Mouse (Mus musculus) liver, postnatal 0 days (tissue): ENCODE data around the gene H2-Aa. TPM values are rescaled to one million over a fixed set of nuclear protein-coding genes. Genes with fewer than 3 reads are reported as not detected.

Experiments
- ATAC-seq: fragments of 200-750 bp; cut with Nextera tagmentation; 2 replicates; pipeline ENCODE4 v1.8.0; 2017; ENCODE audit warnings: mild to moderate bottlenecking, moderate library complexity
- DNase-seq: peaks from one replicate; pipeline ENCODE4 v3.0.0-alpha.2; 2016
- H3K27ac ChIP-seq: fragments of 300-500 bp; sonication (generic); 2 replicates; pipeline ENCODE4 v1.5.1; 2014; ENCODE audit warnings: antibody characterized with exemption, moderate library complexity, mild to moderate bottlenecking, low read depth
- H3K27me3 ChIP-seq: fragments of 300-500 bp; sonication (generic); 2 replicates; pipeline ENCODE4 v1.6.1; 2014; ENCODE audit warnings: low read length, control low read depth, mixed read lengths; ENCODE audit not compliant: insufficient read depth
- H3K36me3 ChIP-seq: fragments of 300-500 bp; sonication (generic); replicated peaks from 2 replicates; pipeline ENCODE4 v1.6.1; 2014; ENCODE audit warnings: mild to moderate bottlenecking, control low read depth, low read length, moderate library complexity, mixed read lengths; ENCODE audit not compliant: insufficient read depth
- H3K4me1 ChIP-seq: fragments of 300-500 bp; sonication (generic); 2 replicates; pipeline ENCODE4 v1.6.1; 2014; ENCODE audit warnings: antibody characterized with exemption, mild to moderate bottlenecking, control low read depth; ENCODE audit not compliant: insufficient read depth
- H3K4me2 ChIP-seq: fragments of 300-500 bp; sonication (generic); 2 replicates; pipeline ENCODE4 v1.6.1; 2014; ENCODE audit warnings: low read depth, mild to moderate bottlenecking, low read length, moderate library complexity, mixed read lengths
- H3K4me3 ChIP-seq: fragments of 300-500 bp; sonication (generic); 2 replicates; pipeline ENCODE4 v1.5.1; 2014; ENCODE audit warnings: low read depth, low read length
- H3K9ac ChIP-seq: fragments of 300-500 bp; sonication (generic); replicated peaks from 2 replicates; pipeline ENCODE4 v1.6.1; 2014; ENCODE audit warnings: mild to moderate bottlenecking, moderate library complexity
- H3K9me3 ChIP-seq: fragments of 300-500 bp; sonication (generic); 2 replicates; pipeline ENCODE4 v1.6.1; 2016; ENCODE audit warnings: mild to moderate bottlenecking, control low read depth, low read length, mixed read lengths
- CTCF ChIP-seq: sonication (generic); IDR thresholded peaks from 2 replicates; pipeline ENCODE4 v1.5.1; 2016; ENCODE audit warnings: antibody characterized with exemption, low read depth
- EP300 ChIP-seq: IDR thresholded peaks from 2 replicates; pipeline ENCODE4 v1.6.1; 2016; ENCODE audit warnings: antibody characterized with exemption, low read depth, mild to moderate bottlenecking
- WGBS: fragments of 180-500 bp; shearing (Covaris S2); extraction: QIAGEN DNeasy Blood & Tissue Kit; methylation state at CpG from one replicate; pipeline ENCODE4 v1.1.7; 2014; ENCODE audit not compliant: insufficient replicate concordance; 5-methylcytosine and 5-hydroxymethylcytosine counted together
- polyA plus RNA-seq: library from polyadenylated mRNA; unstranded; fragments of >200 nt; fragmentation: Nextera tagmentation; extraction: Ambion mirVana; gene quantifications from 2 replicates; pipeline ENCODE4 v1.2.1, GENCODE M21; 2015

The H2-Aa gene
- polyA plus RNA-seq, 1 experiment from 2014 or later, result 15.3 TPM

- WGBS, result 42% methylated on average over 10 of the region's 10 CpGs
- peak overlapping the region; percentile 79 for H3K4me2 ChIP-seq
- H3K9ac ChIP-seq, result peak overlapping the region; percentile 56
- H3K27me3 ChIP-seq, result no peaks in the 10 kb centered on the region
- no peaks in the 10 kb centered on the region for H3K4me1 ChIP-seq
- H3K36me3 ChIP-seq, result no peaks in the 10 kb centered on the region
- ATAC-seq (no peak), DNase-seq (no peak)
- H3K9me3 ChIP-seq, result no peaks in the 10 kb centered on the region
- no peak overlapping the region for H3K27ac ChIP-seq
- TF ChIP-seq CTCF (no peak), EP300 (no peak)
- peak overlapping the region; percentile 51 for H3K4me3 ChIP-seq
Observed at GRCm38 (mm10) chr17:34309225-34309624, 21.6 kb upstream of the H2-Aa start.

DNA sequence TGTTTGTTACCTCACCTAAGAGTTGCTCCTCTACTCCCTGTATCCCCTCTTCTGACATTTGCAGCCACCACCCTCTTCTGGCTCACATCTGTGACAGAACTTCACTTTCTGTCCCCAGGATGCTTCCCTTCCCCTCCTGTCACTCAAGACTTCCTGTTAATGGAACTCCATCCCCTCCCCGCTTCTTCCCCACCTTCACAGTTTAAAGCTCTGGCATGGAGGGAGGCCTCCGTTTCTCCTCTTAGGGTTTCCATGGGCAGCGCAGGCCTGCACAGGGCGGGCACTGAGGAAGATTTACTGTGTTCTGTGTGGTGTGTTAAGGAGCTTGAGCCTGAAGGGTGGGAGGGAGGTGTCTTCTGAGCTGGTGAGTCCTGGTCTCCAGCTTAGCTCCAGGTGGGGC, 20.5 kb upstream of the H2-Aa start:
- no peak for TF ChIP-seq CTCF
- TF ChIP-seq EP300, result no peak
- WGBS, result 75% methylated on average over 4 of the region's 4 CpGs

DNA sequence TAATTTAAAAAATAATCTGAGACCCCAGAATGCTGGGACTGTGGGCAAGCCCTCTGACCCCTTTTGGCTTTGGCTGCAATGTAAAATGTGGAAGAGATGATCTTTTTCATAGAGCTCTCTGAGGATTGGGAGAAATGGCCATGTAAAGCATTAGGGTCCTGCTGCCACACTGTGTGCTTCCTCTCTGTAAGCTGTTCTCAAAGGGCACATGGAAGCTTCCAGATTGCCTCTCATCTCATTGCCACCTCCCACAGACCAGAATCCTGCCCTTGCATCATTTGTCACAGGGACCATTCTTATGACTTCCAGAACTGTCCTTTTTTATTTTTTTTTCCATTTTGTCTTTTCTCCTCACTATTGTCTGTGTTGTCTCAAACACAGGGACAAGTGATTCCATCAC, 19.6 kb upstream of the H2-Aa start:
- no peak overlapping the region for H3K4me2 ChIP-seq

More for the DNA sequence above, 20.5 kb upstream of the H2-Aa start:
- no peak overlapping the region for H3K4me2 ChIP-seq
- H3K9ac ChIP-seq, result no peak overlapping the region
- H3K4me1 ChIP-seq, result no peaks in the 10 kb centered on the region
- DNase-seq, result no peak
- no peaks in the 10 kb centered on the region for H3K27me3 ChIP-seq
- no peak overlapping the region for H3K4me3 ChIP-seq
- H3K27ac ChIP-seq, result no peak overlapping the region
- ATAC-seq, result no peak
- H3K9me3 ChIP-seq, result no peaks in the 10 kb centered on the region
- no peaks in the 10 kb centered on the region for H3K36me3 ChIP-seq

GRCm38 (mm10) chr17:34306407-34306806, 18.8 kb upstream of the H2-Aa start:
- Histone ChIP-seq H3K4me1 (no peaks in the 10 kb centered on the region), H3K9ac (no peak overlapping the region), H3K36me3 (no peaks in the 10 kb centered on the region), H3K27me3 (no peaks in the 10 kb centered on the region), H3K9me3 (no peaks in the 10 kb centered on the region), H3K27ac (no peak overlapping the region), H3K4me2 (no peak overlapping the region), H3K4me3 (no peak overlapping the region)
- DNase-seq (no peak), ATAC-seq (no peak)
- WGBS, result 64% methylated on average over 2 of the region's 2 CpGs
- TF ChIP-seq EP300 (no peak), CTCF (no peak)

More for the DNA sequence above, 19.6 kb upstream of the H2-Aa start:
- H3K27me3 ChIP-seq, result no peaks in the 10 kb centered on the region
- no peak overlapping the region for H3K9ac ChIP-seq
- no peaks in the 10 kb centered on the region for H3K36me3 ChIP-seq
- no peak overlapping the region for H3K4me3 ChIP-seq
- no peak overlapping the region for H3K27ac ChIP-seq
- DNase-seq (no peak), ATAC-seq (no peak)
- no peak for TF ChIP-seq CTCF
- TF ChIP-seq EP300, result no peak
- H3K4me1 ChIP-seq, result no peaks in the 10 kb centered on the region
- no peaks in the 10 kb centered on the region for H3K9me3 ChIP-seq

DNA sequence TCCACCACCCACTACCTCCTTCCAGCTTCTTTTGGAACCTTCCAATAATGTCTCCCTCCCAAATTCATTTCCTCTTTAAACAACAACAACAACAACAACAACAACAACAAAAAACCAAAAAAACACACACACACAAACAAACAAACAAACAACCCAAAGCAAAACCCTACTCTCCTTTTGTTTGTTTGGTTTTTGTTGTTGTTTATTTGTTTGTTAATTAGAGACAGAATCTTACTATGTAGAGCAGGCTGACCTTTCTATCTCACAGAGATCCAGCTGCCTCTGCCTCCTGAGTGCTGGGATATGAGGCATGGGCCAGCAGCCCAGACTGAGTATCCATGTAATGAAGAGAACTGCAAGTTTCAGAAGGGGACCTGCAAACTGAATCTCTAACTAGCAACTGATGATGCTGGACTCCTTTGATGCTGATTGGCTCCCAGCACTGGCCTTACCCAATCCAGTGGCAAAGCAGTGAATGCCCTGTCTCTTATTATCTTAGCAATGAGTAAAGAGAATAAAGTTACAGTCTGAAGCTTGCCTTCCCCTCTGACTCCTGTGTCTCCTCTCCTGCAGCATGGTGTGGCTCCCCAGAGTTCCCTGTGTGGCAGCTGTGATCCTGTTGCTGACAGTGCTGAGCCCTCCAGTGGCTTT, 17.9 kb upstream of the H2-Aa start, which contains the start of gene H2-Eb1:
TSS of gene H2-Eb1 (plus strand) at position 488 of the 651 bp plus-strand sequence.
- DNase-seq (peak; percentile 82), ATAC-seq (peak; percentile 73)
- Histone ChIP-seq H3K4me1 (no peaks in the 10 kb centered on the region), H3K27me3 (no peaks in the 10 kb centered on the region), H3K4me2 (no peak within 1 kb of the TSS), H3K9me3 (no peaks in the 10 kb centered on the region), H3K9ac (no peak within 1 kb of the TSS), H3K36me3 (no peaks in the 10 kb centered on the region), H3K27ac (no peak within 1 kb of the TSS), H3K4me3 (no peak within 1 kb of the TSS)
- TF ChIP-seq EP300 (no peak), CTCF (no peak)

DNA sequence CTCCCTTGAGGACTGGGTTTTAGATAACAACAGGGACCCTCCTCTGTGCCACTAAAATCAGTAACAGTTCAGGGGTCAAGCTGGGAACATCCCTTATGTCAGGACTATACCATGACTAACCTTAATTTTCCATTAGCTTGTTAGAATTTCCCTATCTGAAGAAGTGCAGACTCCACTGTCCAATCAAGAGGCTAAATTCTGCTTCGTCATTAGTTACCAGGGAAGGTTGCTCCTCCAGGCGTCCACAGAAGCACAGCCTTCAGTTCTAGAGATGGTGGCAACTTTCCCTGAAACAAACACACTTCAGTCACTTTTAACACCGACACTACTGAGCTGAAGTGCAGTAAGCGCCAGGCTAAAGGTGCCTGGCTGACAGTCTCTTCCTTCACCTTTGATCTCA, 17.1 kb upstream of the H2-Aa start:
- Histone ChIP-seq H3K27me3 (no peaks in the 10 kb centered on the region), H3K9me3 (no peaks in the 10 kb centered on the region), H3K27ac (no peak overlapping the region), H3K4me2 (no peak overlapping the region), H3K4me1 (no peaks in the 10 kb centered on the region), H3K4me3 (no peak overlapping the region), H3K9ac (no peak overlapping the region), H3K36me3 (no peaks in the 10 kb centered on the region)
- TF ChIP-seq EP300, result no peak
- TF ChIP-seq CTCF, result no peak
- WGBS, result 19% methylated on average over 4 of the region's 4 CpGs
- ATAC-seq (peak; percentile 40; the same call in 1 of the 2 replicates), DNase-seq (peak; percentile 36)

DNA sequence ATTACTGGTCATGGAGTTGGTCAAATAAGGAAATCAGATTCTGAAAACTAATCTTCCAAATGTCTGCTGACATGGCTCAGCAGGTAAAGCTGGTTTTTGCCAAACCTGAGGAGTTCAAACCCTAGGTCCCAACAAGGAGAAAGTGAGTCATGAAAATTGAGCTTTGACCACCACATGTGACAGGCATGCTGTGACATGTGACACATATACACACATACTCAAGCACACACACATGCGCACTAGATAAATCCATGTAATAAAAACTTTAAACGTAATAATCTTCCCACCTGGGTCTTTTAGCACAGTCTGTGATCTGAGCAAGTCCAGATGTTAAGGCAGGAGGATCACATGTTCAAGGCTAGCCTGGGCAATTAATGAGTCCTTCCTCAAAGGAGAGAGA, 16.2 kb upstream of the H2-Aa start:
- H3K9me3 ChIP-seq, result no peaks in the 10 kb centered on the region
- H3K27me3 ChIP-seq, result no peaks in the 10 kb centered on the region
- H3K9ac ChIP-seq, result no peak overlapping the region
- no peak for TF ChIP-seq CTCF
- TF ChIP-seq EP300, result no peak
- ATAC-seq (no peak), DNase-seq (no peak)
- H3K4me2 ChIP-seq, result no peak overlapping the region
- no peaks in the 10 kb centered on the region for H3K36me3 ChIP-seq
- WGBS, result 72% methylated on average over 2 of the region's 2 CpGs
- no peaks in the 10 kb centered on the region for H3K4me1 ChIP-seq
- no peak overlapping the region for H3K27ac ChIP-seq
- H3K4me3 ChIP-seq, result no peak overlapping the region
